Mouse (Mus musculus) ES-Bruce4 (cell line): ENCODE measurements around the gene Gnl3. TPM values are rescaled to one million over a fixed set of nuclear protein-coding genes. Genes with fewer than 3 reads are reported as not detected.

Experiments used
- H3K27ac ChIP-seq: 2 replicates; pipeline ENCODE4 v1.5.1; 2012; ENCODE audit warnings: low read length, inconsistent platforms; ENCODE audit not compliant: insufficient read depth
- H3K27me3 ChIP-seq: 2 replicates; pipeline ENCODE4 v1.6.1; 2012; ENCODE audit warnings: mild to moderate bottlenecking, low read length, inconsistent platforms; ENCODE audit not compliant: control insufficient read depth, poor library complexity, insufficient read depth, severe bottlenecking
- H3K36me3 ChIP-seq: 2 replicates; pipeline ENCODE4 v1.6.1; 2012; ENCODE audit warnings: inconsistent platforms, mild to moderate bottlenecking, low read length, moderate library complexity; ENCODE audit not compliant: control insufficient read depth, poor library complexity, insufficient read depth, severe bottlenecking
- H3K4me1 ChIP-seq: one replicate; pipeline ENCODE4 v1.8.1; 2011; ENCODE audit warnings: low read length; ENCODE audit not compliant: control insufficient read depth, insufficient read depth
- H3K4me3 ChIP-seq: 2 replicates; pipeline ENCODE4 v1.5.1; 2011; ENCODE audit warnings: low read depth, mild to moderate bottlenecking, low read length
- H3K9ac ChIP-seq: 2 replicates; pipeline ENCODE4 v1.6.1; 2012; ENCODE audit warnings: low read depth, mild to moderate bottlenecking, inconsistent platforms; ENCODE audit not compliant: poor library complexity, severe bottlenecking
- H3K9me3 ChIP-seq: replicated peaks from 2 replicates; pipeline ENCODE4 v1.6.1; 2012; ENCODE audit warnings: mild to moderate bottlenecking, low read length, inconsistent platforms; ENCODE audit not compliant: control insufficient read depth, poor library complexity, insufficient read depth, severe bottlenecking
- CTCF ChIP-seq: IDR thresholded peaks from one replicate; pipeline ENCODE4 v1.8.1; 2011; ENCODE audit warnings: low read depth, low read length
- EP300 ChIP-seq: IDR thresholded peaks from 2 replicates; pipeline ENCODE4 v1.6.1; 2011; ENCODE audit warnings: low read depth, low read length; ENCODE audit not compliant: insufficient read depth
- POLR2A ChIP-seq: IDR thresholded peaks from one replicate; pipeline ENCODE4 v1.8.1; 2011; ENCODE audit warnings: low read length; ENCODE audit not compliant: insufficient read depth
- polyA plus RNA-seq: library from polyadenylated mRNA; stranded (reverse); fragments of >200 nt; gene quantifications from 2 replicates; pipeline ENCODE4 v1.2.4, GENCODE M21; 2011; ENCODE audit warnings: low read depth; ENCODE audit not compliant: missing spikeins, insufficient read depth, insufficient read length

Gene Gnl3
- polyA plus RNA-seq, 1 experiment: 380 TPM

DNA sequence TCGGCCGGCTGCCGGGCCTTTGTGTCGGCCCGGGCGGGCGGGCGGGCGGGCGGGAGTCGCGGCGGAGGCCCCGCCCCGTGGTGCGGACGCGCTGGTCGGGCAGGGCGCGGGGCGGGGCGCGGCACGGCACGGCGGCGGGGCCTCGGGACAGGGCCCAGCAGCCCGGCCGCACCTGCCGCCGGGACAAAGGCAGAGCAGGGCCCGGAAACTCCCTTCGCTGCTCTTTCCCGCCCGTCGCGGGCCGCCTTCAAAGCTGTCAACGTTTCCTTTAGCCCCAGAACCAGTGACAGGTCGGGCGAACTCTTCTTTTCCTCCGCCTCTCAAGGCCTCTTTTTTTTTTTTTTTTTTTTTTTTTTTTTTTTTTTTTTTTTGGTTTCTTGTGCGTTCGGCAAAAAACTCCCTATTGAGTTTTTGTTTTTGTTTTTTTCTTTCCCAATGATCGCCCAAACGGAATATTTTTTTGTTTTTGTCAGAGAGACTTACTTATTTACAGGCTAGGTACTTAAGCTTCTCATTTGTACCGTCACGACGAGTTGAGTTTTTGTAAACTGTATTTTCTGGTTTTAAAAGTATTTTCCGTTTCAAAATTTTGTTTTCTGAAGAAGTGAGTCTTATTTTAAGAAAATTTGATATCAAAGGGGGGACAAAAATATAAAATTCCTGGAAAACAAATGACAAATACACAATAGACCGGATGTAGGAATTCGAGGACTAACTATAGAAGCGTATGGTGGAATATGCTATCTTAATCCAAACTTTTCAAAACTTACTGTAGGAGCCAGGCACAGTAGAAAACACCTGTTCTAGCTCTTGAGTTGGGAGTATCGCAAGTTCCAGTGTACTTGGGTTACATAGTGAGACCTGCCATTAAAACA lies 616 bp upstream of the Gnl3 start:
- Histone ChIP-seq H3K27ac (peak overlapping the region; percentile 44), H3K4me3 (peak overlapping the region; percentile 96), H3K36me3 (peaks cover 44% of the 10 kb centered on the region), H3K4me1 (peaks cover 1% of the 10 kb centered on the region), H3K27me3 (no peaks in the 10 kb centered on the region), H3K9me3 (no peaks in the 10 kb centered on the region; the same call in 1 of the 2 replicates), H3K9ac (peak overlapping the region; percentile 98)
- no peak for TF ChIP-seq POLR2A
- no peak for TF ChIP-seq CTCF
- TF ChIP-seq EP300: no peak

DNA sequence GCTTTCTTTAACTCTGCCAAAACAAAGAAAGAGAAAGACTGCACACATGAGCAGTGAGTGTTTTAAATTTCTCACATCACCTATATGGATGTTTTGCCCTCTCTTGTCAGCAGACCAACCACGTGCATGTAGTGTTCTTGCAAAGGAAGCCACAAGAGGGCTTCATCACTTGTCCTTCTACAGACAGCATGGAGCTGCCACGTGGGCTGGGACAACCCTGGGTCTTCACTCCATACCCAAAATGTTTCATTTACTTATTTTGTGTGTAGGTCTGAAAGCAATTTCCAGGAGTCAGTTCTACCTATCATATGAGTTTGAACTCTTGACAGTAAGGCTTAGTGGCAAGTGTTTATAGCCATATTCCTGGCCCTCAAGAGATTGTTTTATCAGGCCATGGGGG lies 1.1 kb downstream of the Gnl3 start:
- Histone ChIP-seq H3K9me3 (no peaks in the 10 kb centered on the region; the same call in 1 of the 2 replicates), H3K27me3 (no peaks in the 10 kb centered on the region), H3K9ac (peak overlapping the region; percentile 98), H3K4me1 (peaks cover 1% of the 10 kb centered on the region), H3K36me3 (peaks cover 56% of the 10 kb centered on the region), H3K27ac (peak overlapping the region; percentile 59; the same call in 1 of the 2 replicates), H3K4me3 (peak overlapping the region; percentile 98)
- TF ChIP-seq POLR2A (no peak), CTCF (peak; percentile 6), EP300 (no peak)

DNA sequence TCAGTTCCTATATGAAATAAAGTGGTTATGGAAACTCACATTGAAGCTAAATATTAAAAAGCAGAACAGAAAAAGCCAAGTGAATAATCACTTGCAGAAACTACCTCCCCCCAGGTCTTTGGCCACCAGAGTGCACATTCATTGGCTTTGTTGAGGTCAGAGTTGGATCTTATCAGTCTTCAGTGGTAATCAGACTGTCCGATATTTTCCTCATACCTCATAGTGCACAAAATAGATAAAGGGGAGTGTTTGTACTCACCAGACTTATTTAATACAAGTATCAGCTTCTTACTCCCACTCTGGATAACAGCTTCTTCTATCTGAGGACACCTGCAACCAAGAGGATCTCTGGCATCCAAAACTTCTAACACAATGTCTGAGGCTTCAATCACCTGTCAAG lies 2.9 kb downstream of the Gnl3 start:
- Histone ChIP-seq H3K36me3 (peaks cover 70% of the 10 kb centered on the region), H3K4me3 (no peak overlapping the region), H3K9me3 (no peaks in the 10 kb centered on the region; the same call in 1 of the 2 replicates), H3K9ac (peak overlapping the region; percentile 98), H3K27me3 (no peaks in the 10 kb centered on the region), H3K27ac (no peak overlapping the region), H3K4me1 (peaks cover 1% of the 10 kb centered on the region)
- TF ChIP-seq CTCF: no peak
- TF ChIP-seq EP300: no peak
- no peak for TF ChIP-seq POLR2A

DNA sequence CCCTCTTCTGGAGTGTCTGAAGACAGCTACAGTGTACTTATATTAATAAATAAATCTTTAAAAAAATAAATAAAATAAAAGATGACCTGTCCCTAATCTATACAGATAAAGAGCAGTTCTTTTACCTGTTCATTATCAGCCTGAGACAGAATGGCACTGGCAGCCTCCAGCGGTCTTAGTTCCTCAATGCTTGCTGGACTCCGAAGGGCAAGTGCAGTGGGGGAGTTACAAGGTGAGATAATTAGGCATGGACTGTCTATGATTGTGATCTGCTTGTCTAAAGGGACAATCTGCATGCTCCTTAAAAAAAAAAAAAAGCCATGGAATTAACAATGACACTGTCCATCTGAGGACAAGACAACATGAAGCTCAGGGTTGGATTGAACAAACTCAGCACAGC lies 5.0 kb downstream of the Gnl3 start:
- H3K27me3 ChIP-seq: no peaks in the 10 kb centered on the region
- H3K4me1 ChIP-seq: peaks cover 1% of the 10 kb centered on the region
- no peak for TF ChIP-seq CTCF
- no peak for TF ChIP-seq EP300
- TF ChIP-seq POLR2A: no peak
- H3K9ac ChIP-seq: no peak overlapping the region
- no peaks in the 10 kb centered on the region; the same call in 1 of the 2 replicates for H3K9me3 ChIP-seq
- no peak overlapping the region for H3K27ac ChIP-seq
- peaks cover 78% of the 10 kb centered on the region for H3K36me3 ChIP-seq
- H3K4me3 ChIP-seq: no peak overlapping the region

DNA sequence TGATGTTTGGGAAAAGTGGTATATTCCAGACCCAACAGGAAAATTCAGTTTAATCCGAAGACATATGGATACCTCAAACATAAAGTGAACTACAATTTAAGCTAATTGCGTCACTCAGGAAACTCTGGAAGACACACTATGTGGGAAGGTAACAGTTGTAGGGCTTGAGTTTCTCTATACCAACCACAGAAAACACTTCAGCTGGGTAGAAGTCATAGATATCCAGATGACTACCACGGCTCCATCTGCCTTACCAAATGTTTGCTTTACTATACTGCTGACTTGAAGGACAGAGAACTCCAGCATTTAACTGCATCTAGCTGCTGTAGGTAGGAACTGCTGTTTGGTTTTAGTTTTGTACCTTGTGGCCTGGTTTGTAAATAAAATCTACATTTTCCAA lies 7.4 kb downstream of the Gnl3 start:
- Histone ChIP-seq H3K36me3 (peaks cover 66% of the 10 kb centered on the region), H3K9ac (no peak overlapping the region), H3K27me3 (no peaks in the 10 kb centered on the region), H3K9me3 (no peaks in the 10 kb centered on the region), H3K4me3 (no peak overlapping the region), H3K27ac (no peak overlapping the region), H3K4me1 (peaks cover 1% of the 10 kb centered on the region)
- TF ChIP-seq CTCF (no peak), POLR2A (no peak), EP300 (no peak)

DNA sequence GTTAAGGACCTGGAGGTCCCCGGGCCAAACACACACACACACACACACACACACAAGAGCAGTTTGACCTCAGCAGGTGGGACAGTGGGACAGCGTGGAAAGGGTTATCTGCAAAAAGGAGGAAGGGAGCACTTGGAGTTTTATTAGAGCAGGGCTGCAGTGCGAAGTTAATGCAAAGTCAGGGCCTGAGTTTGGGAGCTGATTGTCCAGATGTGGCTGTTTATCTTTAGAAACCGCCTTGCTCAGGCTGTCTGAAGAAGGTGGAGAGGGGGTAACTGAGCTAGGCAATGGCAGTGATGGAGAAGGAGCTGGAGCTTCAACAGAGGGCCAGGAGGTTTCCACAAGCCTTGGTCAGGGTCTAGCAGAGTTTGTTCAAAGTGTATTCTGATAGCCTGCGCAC lies 12.2 kb downstream of the Gnl3 start:
- no peaks in the 10 kb centered on the region for H3K9me3 ChIP-seq
- H3K27me3 ChIP-seq: no peaks in the 10 kb centered on the region
- H3K4me3 ChIP-seq: no peak overlapping the region
- no peaks in the 10 kb centered on the region for H3K4me1 ChIP-seq
- peaks cover 19% of the 10 kb centered on the region for H3K36me3 ChIP-seq
- H3K27ac ChIP-seq: no peak overlapping the region
- H3K9ac ChIP-seq: no peak overlapping the region
- no peak for TF ChIP-seq CTCF
- no peak for TF ChIP-seq POLR2A
- TF ChIP-seq EP300: no peak
